Mouse (Mus musculus): Measurements from ENCODE around the gene Olah.
"Not testable (repeated sequence)": the region's sequence is repeated elsewhere in the genome, so short reads cannot be mapped to it uniquely, and the experiment has no call there.

Olah gene

GRCm38 (mm10) chr2:3397110-3397509, at the start of gene Olah:
TSS of gene Olah (minus strand) at chr2:3397210.
- DNase-seq (ENCODE audit: low read depth in 1 of 2, low spot score in 2 of 2) = not testable (repeated sequence)

- DNase-seq (ENCODE audit: low read depth in 1 of 2, low spot score in 2 of 2) = no peak
Observed at GRCm38 (mm10) chr2:3445984-3446383, 49.0 kb upstream of the Olah start.

GRCm38 (mm10) chr2:3444206-3444605, 47.2 kb upstream of the Olah start:
- DNase-seq (ENCODE audit: low read depth in 1 of 2, low spot score in 2 of 2) = no peak

GRCm38 (mm10) chr2:3437956-3438355, 40.9 kb upstream of the Olah start:
- DNase-seq (ENCODE audit: low read depth in 1 of 2, low spot score in 2 of 2) = no peak

GRCm38 (mm10) chr2:3435369-3436061, 38.5 kb upstream of the Olah start:
- no peak for DNase-seq (ENCODE audit: low read depth in 1 of 2, low spot score in 2 of 2)

GRCm38 (mm10) chr2:3430956-3431355, 33.9 kb upstream of the Olah start:
- no peak for DNase-seq (ENCODE audit: low read depth in 1 of 2, low spot score in 2 of 2)

- DNase-seq (ENCODE audit: low read depth in 1 of 2, low spot score in 2 of 2) = peak in 1 of 2 experiments; percentile 8
Observed at GRCm38 (mm10) chr2:3424579-3424910, 27.5 kb upstream of the Olah start.

GRCm38 (mm10) chr2:3423841-3424578, 27.0 kb upstream of the Olah start, which contains the start of gene Dclre1c:
TSS of gene Dclre1c (plus strand) at chr2:3424131.
- DNase-seq (ENCODE audit: low read depth in 1 of 2, low spot score in 2 of 2) = peak; percentile 91 to 98

GRCm38 (mm10) chr2:3422548-3422947, 25.5 kb upstream of the Olah start, which contains the start of gene Meig1:
TSS of gene Meig1 (minus strand) at chr2:3422648.
- DNase-seq (ENCODE audit: low read depth in 1 of 2, low spot score in 2 of 2) = no peak

GRCm38 (mm10) chr2:3420157-3420556, 23.1 kb upstream of the Olah start:
- no peak for DNase-seq (ENCODE audit: low read depth in 1 of 2, low spot score in 2 of 2)

GRCm38 (mm10) chr2:3418883-3419431, 21.9 kb upstream of the Olah start:
- DNase-seq (ENCODE audit: low read depth in 1 of 2, low spot score in 2 of 2) = peak; percentile 94 to 99

GRCm38 (mm10) chr2:3415676-3416075, 18.7 kb upstream of the Olah start:
- DNase-seq (ENCODE audit: low read depth in 1 of 2, low spot score in 2 of 2) = no peak

GRCm38 (mm10) chr2:3414241-3414640, 17.2 kb upstream of the Olah start:
- DNase-seq (ENCODE audit: low read depth in 1 of 2, low spot score in 2 of 2) = peak; percentile 4 to 19

GRCm38 (mm10) chr2:3407756-3408155, 10.7 kb upstream of the Olah start:
- DNase-seq (ENCODE audit: low read depth in 1 of 2, low spot score in 2 of 2) = no peak

GRCm38 (mm10) chr2:3405981-3406380, 9.0 kb upstream of the Olah start:
- DNase-seq (ENCODE audit: low read depth in 1 of 2, low spot score in 2 of 2) = no peak

GRCm38 (mm10) chr2:3391945-3392344, 5.1 kb downstream of the Olah start:
- no peak for DNase-seq (ENCODE audit: low read depth in 1 of 2, low spot score in 2 of 2)

GRCm38 (mm10) chr2:3387105-3387860, 9.7 kb downstream of the Olah start:
- no peak for DNase-seq (ENCODE audit: low read depth in 1 of 2, low spot score in 2 of 2)

GRCm38 (mm10) chr2:3365127-3365526, 31.9 kb downstream of the Olah start:
- no peak for DNase-seq (ENCODE audit: low read depth in 1 of 2, low spot score in 2 of 2)

GRCm38 (mm10) chr2:3361067-3361466, 35.9 kb downstream of the Olah start:
- no peak for DNase-seq (ENCODE audit: low read depth in 1 of 2, low spot score in 2 of 2)

GRCm38 (mm10) chr2:3357887-3358286, 39.1 kb downstream of the Olah start:
- no peak for DNase-seq (ENCODE audit: low read depth in 1 of 2, low spot score in 2 of 2)

GRCm38 (mm10) chr2:3356311-3356710, 40.7 kb downstream of the Olah start:
- no peak for DNase-seq (ENCODE audit: low read depth in 1 of 2, low spot score in 2 of 2)

GRCm38 (mm10) chr2:3355793-3356192, 41.2 kb downstream of the Olah start:
- no peak for DNase-seq (ENCODE audit: low read depth in 1 of 2, low spot score in 2 of 2)

All from monocyte, adult 2 months (primary cell).